Mouse (Mus musculus): ENCODE data around the gene Gm45799.

Gene Gm45799

DNA sequence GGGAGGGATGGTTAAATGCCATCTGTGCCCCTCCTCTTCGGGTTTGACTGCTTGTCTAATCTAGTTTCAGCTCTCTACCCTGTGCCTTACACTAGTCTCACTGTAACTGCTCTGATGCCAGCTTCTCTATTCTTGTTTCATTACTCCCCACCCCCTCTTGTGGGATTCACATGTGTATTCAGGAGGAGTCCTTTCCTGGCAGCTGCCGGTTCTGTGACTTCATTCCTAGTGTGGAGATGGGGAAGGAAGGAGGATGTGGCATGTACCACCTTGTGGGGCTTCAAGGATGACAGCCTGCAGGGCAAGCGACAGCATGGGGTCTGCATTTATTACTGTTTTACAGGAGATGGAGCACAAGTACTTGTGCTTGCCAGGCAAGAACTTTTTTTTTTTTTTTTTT lies 1.6 kb downstream of the Gm45799 start:
- no peak for DNase-seq (ENCODE audit: low spot score)

DNA sequence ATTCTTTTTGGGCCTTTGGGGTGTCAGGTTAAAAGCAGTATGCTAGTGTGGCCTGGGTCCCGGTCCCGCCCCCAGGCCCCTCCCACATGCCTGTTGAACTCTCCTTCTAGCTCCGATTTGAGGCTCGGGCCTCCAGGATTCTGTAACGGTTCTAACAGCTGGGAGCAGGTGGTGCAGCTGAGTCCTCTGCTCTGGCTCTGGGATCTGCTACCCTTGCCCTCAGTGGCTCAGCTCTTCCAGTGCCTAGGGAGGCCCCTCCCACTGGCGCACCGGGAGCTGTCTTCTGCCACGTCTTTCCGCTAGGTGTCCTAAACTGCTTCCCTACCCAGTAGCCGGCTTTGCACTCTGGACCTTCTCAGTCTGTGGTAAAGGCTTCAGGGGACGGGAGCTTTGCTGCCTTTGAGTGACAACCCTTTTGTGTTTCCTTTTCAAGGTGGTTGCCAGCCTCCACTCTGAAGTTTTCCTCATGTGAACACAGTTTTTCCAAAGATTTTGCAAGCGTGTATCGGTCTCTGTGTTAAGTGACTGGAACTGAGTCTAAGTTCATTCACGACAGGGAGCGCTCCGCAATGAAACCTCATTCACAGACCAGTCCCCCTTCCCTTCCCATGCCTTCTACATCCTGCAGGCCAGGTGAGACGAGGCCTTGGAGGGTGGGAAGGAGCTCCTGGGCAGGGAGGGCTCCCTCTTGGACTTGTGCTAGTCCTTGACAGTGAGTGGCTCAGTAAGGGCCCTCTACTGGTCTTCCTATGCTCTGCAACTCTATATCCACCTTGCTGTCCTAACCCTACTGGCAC lies 10.5 kb downstream of the Gm45799 start, which contains the start of gene Dnhd1:
Gene Dnhd1 (plus strand): TSS at position 189 of the 797 bp plus-strand sequence.
- peak; percentile 61 for DNase-seq (ENCODE audit: low spot score)

DNA sequence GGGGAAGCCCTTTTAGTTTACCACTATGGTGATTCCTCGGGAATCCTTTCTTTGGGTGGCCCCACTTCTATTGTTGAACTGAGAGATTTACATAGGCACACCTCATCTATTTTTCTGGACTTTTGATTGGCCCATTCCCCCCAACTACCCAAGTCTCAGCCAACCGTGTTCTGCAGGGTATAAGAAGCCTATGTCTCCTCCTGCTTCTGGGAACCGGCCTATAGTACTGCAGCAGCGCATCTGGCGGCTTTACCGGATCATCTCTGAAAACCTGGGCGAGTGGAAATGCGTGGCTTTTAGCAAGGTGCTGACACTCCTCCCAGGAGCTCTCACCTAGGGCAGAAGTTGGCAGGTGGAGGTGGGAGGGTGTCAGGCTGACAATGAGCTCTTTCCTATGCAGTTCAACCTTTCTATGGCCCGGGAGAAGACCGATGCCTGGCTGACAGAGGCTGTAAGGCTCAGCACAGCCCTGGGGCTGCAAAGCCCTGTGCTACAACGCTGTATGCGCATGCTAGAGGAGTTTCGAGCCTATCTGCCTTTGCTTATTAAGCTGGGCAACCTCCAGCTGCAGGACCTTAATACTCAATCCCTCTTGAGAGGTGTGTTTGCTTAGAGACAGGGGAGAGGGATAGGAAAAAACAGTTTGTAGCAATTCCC lies 45.3 kb downstream of the Gm45799 start:
- no peak for DNase-seq (ENCODE audit: low spot score)

DNA sequence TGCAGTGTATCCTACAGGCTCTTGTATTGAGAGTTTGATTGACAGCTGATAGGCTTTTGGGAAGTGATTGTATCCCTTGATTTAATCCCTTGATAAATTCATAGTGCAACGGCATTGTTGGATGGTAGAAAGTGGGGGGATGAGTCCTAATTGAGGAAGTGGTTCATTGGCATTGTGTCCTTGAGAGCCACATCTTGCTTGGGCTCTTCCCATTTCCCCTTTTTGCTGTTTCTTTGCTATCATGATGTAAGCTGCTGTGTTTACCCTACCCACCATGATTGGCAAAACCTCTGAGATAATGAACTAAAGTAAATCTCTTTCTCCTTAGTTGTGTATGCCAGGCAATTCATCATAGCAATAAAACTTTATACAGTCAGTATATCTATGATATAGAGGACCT lies 50.5 kb downstream of the Gm45799 start:
- no peak for DNase-seq (ENCODE audit: low spot score)

- DNase-seq (ENCODE audit: low spot score): no peak
These were observed 62.8 kb downstream of the Gm45799 start for GRCm38 (mm10) chr7:105703184-105703583.

DNA sequence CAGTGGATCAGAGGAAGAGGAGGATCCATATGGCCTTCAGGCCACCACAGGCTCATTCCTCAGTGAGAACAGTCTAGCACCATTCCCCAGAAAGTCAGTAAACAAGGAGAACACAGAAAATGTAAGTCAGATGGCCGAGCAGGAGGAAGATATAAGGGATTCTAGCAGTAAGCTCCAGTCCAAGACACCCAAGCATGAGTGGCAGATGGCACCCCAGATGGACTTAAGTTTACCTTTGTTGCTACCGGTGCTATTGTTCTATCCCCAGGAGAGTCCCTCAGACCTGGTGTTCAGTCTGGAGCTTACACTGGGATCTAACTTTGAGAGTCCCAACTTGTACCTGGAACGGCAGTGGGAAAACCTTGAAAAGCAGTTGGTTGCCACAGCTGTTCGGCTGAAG lies 63.5 kb downstream of the Gm45799 start:
- DNase-seq (ENCODE audit: low spot score): no peak

GRCm38 (mm10) chr7:105708733-105709132 lies 68.4 kb downstream of the Gm45799 start:
- no peak for DNase-seq (ENCODE audit: low spot score)

DNA sequence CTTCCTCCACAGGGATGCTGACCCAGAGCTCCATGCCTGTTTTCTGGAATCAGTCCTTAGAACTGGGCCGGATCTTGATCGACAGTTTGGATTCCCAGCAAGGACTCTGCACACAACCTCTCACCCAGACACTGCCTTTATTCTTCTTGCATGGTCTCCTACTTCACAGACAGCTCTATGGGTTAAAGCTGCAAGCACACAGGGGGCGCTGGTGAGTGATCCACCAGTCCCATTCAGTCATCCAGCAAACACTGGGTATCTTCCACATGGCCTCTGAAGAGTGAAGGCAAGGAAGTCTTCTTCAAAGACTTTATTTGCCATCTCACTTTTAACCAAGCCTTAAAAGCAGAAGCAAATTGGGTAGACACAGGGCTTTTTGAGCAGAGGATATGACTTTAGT lies 75.0 kb downstream of the Gm45799 start:
- no peak for DNase-seq (ENCODE audit: low spot score)

DNA sequence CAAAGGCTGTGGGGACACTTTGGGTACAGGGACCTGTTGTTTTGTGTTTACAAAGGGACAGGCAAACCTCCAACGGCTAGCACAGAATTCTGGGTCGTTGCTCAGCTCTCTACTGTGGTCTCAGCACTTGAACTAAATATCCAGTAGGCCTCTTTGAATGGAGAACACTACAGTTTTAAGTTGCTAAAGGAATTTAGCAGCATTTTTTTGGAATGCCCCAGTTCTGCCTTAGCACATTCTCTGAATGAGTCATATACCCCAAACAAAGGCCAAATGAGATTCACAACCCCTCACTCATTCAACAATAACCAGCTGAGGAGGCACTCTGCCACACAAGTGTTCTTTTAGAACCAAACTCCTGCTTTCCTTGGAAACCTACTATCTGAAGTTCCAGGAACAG lies 81.6 kb downstream of the Gm45799 start:
- no peak for DNase-seq (ENCODE audit: low spot score)

GRCm38 (mm10) chr7:105726144-105726979 lies 86.0 kb downstream of the Gm45799 start:
- DNase-seq (ENCODE audit: low spot score): no peak

DNA sequence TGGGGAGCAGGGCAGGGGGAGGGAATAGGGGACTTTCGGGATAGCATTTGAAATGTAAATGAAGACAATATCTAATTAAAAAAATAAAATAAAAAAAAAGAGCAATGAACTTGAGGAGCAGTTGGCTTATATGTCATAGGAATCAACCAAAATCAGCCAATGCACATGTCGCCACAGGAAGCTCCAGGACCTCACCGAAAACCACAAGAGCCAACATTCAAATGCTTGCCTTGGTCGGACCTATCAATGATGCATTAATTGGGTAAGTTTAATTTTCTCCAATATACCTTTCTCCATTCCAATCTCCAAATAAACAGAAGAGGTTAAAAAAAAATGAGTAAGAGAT lies 86.6 kb downstream of the Gm45799 start:
- no peak for DNase-seq (ENCODE audit: low spot score)

DNA sequence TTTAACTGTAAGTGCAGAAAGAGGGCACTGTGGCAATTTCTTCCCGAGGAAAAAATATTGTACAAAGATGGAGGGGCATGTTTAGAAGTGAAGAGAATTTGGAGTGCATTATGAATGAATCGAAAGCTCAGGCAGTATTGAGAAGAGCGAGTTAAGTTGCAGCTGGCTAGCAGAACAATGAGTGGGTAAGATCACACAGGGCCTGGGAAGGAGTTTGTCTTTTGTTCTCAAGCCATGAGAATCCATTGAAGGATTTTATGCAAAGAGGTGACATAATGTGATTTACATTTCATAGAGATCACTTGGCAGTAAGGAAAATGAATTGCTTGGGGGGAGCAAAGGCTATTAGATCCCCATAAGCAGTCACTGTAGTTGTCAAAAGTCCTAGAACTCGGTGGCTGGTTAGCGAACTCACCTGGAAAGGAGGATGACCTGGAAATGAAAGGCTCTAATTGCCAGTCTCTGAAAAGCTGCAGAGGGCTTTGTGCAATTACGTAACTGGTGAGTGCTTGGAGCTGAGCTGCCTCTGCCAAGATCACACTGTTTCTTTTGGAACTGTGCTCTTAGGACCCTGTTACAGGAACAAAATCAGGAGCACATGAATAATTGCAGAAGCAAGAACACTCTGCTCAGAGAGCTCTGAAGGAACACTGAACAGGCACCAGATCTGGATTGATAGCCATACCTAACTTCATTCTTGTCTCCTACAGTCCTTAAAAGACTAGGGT lies 88.5 kb downstream of the Gm45799 start:
- DNase-seq (ENCODE audit: low spot score): no peak

GRCm38 (mm10) chr7:105733836-105734235 lies 93.5 kb downstream of the Gm45799 start:
- DNase-seq (ENCODE audit: low spot score): no peak

All from urinary bladder, postnatal 25 days (tissue).